Mouse (Mus musculus) forebrain, postnatal 0 days (tissue): ENCODE results near the gene 4932414N04Rik. TPM values are rescaled to one million over a fixed set of nuclear protein-coding genes. Genes with fewer than 3 reads are reported as not detected.

Source experiments
- ATAC-seq: fragments of 200-750 bp; cut with Nextera tagmentation; 2 replicates; pipeline ENCODE4 v1.8.0; 2017; ENCODE audit warnings: mild to moderate bottlenecking, moderate library complexity
- DNase-seq: peaks from one replicate; pipeline ENCODE4 v3.0.0-alpha.2; 2015
- H3K27ac ChIP-seq: fragments of 300-500 bp; sonication (generic); 2 replicates; pipeline ENCODE4 v1.5.1; 2014; ENCODE audit warnings: low read depth, mild to moderate bottlenecking, antibody characterized with exemption, low read length, moderate library complexity, mixed read lengths
- H3K27me3 ChIP-seq: fragments of 300-500 bp; sonication (generic); 2 replicates; pipeline ENCODE4 v1.6.1; 2014; ENCODE audit warnings: mild to moderate bottlenecking, low read length, mixed read lengths; ENCODE audit not compliant: insufficient read depth
- H3K36me3 ChIP-seq: fragments of 300-500 bp; sonication (generic); 2 replicates; pipeline ENCODE4 v1.6.1; 2014; ENCODE audit warnings: mild to moderate bottlenecking, moderate library complexity; ENCODE audit not compliant: insufficient read depth
- H3K4me1 ChIP-seq: fragments of 300-500 bp; sonication (generic); 2 replicates; pipeline ENCODE4 v1.6.1; 2014; ENCODE audit warnings: antibody characterized with exemption; ENCODE audit not compliant: insufficient read depth
- H3K4me2 ChIP-seq: fragments of 300-500 bp; sonication (generic); 2 replicates; pipeline ENCODE4 v1.6.1; 2014; ENCODE audit warnings: low read depth, mild to moderate bottlenecking, moderate library complexity
- H3K4me3 ChIP-seq: fragments of 300-500 bp; sonication (generic); 2 replicates; pipeline ENCODE4 v1.5.1; 2014; ENCODE audit warnings: low read depth, low read length, mixed read lengths
- H3K9ac ChIP-seq: fragments of 300-500 bp; sonication (generic); 2 replicates; pipeline ENCODE4 v1.6.1; 2014; ENCODE audit warnings: mild to moderate bottlenecking
- H3K9me3 ChIP-seq: fragments of 300-500 bp; sonication (generic); 2 replicates; pipeline ENCODE4 v1.6.1; 2016; ENCODE audit warnings: low read length
- CTCF ChIP-seq: sonication (generic); IDR thresholded peaks from 2 replicates; pipeline ENCODE4 v1.5.1; 2016; ENCODE audit warnings: antibody characterized with exemption, control low read depth, low read depth
- WGBS: fragments of 180-500 bp; shearing (Covaris S2); extraction: QIAGEN DNeasy Blood & Tissue Kit; methylation state at CpG from one replicate; pipeline ENCODE4 v1.1.7; 2014; 5-methylcytosine and 5-hydroxymethylcytosine counted together
- polyA plus RNA-seq: library from polyadenylated mRNA; unstranded; fragments of >200 nt; fragmentation: Nextera tagmentation; extraction: Ambion mirVana; gene quantifications from 2 replicates; pipeline ENCODE4 v1.2.1, GENCODE M21; 2015
- total RNA-seq: library from RNA; depleted of rRNA; stranded (reverse); fragments of >200 nt; gene quantifications from 2 replicates; pipeline ENCODE4 v1.2.3, GENCODE M21; 2014; rRNA removed

The 4932414N04Rik gene
- total and polyA plus RNA-seq, 2 experiments from 2014 or later: not detected

GRCm38 (mm10) chr2:68793472-68793871, 137.2 kb downstream of the 4932414N04Rik start:
- Histone ChIP-seq H3K27ac (no peak overlapping the region), H3K4me1 (peaks cover 7% of the 10 kb centered on the region; the same call in 1 of the 2 replicates), H3K4me2 (no peak overlapping the region), H3K36me3 (no peaks in the 10 kb centered on the region), H3K9ac (no peak overlapping the region), H3K4me3 (no peak overlapping the region), H3K9me3 (no peaks in the 10 kb centered on the region), H3K27me3 (no peaks in the 10 kb centered on the region)
- no peak for DNase-seq
- WGBS: 73% methylated on average over 1 of the region's 1 CpGs
- no peak for TF ChIP-seq CTCF
- no peak for ATAC-seq

- Histone ChIP-seq H3K27ac (no peak overlapping the region), H3K4me3 (no peak overlapping the region)
- ATAC-seq: no peak
Measured at GRCm38 (mm10) chr2:68794181-68794580, 137.9 kb downstream of the 4932414N04Rik start.

GRCm38 (mm10) chr2:68794616-68795015, 138.3 kb downstream of the 4932414N04Rik start:
- 9% methylated on average over 9 of the region's 9 CpGs for WGBS
- peak; percentile 71; the same call in 1 of the 2 replicates for ATAC-seq
- no peaks in the 10 kb centered on the region for H3K27me3 ChIP-seq
- no peak overlapping the region for H3K4me3 ChIP-seq
- peak; percentile 48 for DNase-seq
- no peak overlapping the region for H3K9ac ChIP-seq
- H3K36me3 ChIP-seq: no peaks in the 10 kb centered on the region
- peak overlapping the region; percentile 31 for H3K4me2 ChIP-seq
- no peak overlapping the region for H3K27ac ChIP-seq
- H3K9me3 ChIP-seq: no peaks in the 10 kb centered on the region
- H3K4me1 ChIP-seq: peaks cover 7% of the 10 kb centered on the region; the same call in 1 of the 2 replicates
- TF ChIP-seq CTCF: no peak

More at GRCm38 (mm10) chr2:68794181-68794580, 137.9 kb downstream of the 4932414N04Rik start:
- WGBS: 42% methylated on average over 5 of the region's 5 CpGs
- DNase-seq: no peak
- no peak overlapping the region for H3K9ac ChIP-seq
- H3K9me3 ChIP-seq: no peaks in the 10 kb centered on the region
- H3K4me2 ChIP-seq: peak overlapping the region; percentile 31
- H3K27me3 ChIP-seq: no peaks in the 10 kb centered on the region
- H3K36me3 ChIP-seq: no peaks in the 10 kb centered on the region
- no peak for TF ChIP-seq CTCF
- H3K4me1 ChIP-seq: peaks cover 7% of the 10 kb centered on the region; the same call in 1 of the 2 replicates

GRCm38 (mm10) chr2:68796011-68796775, 139.9 kb downstream of the 4932414N04Rik start:
- ATAC-seq (no peak), DNase-seq (no peak)
- Histone ChIP-seq H3K9me3 (no peaks in the 10 kb centered on the region), H3K9ac (no peak overlapping the region), H3K36me3 (no peaks in the 10 kb centered on the region), H3K4me3 (no peak overlapping the region), H3K27me3 (no peaks in the 10 kb centered on the region), H3K27ac (no peak overlapping the region), H3K4me2 (no peak overlapping the region), H3K4me1 (peaks cover 7% of the 10 kb centered on the region; the same call in 1 of the 2 replicates)
- TF ChIP-seq CTCF: no peak
- WGBS: 75% methylated on average over 10 of the region's 10 CpGs

GRCm38 (mm10) chr2:68797106-68797505, 140.8 kb downstream of the 4932414N04Rik start:
- H3K36me3 ChIP-seq: no peaks in the 10 kb centered on the region
- H3K27me3 ChIP-seq: no peaks in the 10 kb centered on the region
- TF ChIP-seq CTCF: no peak
- H3K4me3 ChIP-seq: no peak overlapping the region
- no peak for DNase-seq
- peaks cover 7% of the 10 kb centered on the region; the same call in 1 of the 2 replicates for H3K4me1 ChIP-seq
- H3K9me3 ChIP-seq: no peaks in the 10 kb centered on the region
- H3K27ac ChIP-seq: no peak overlapping the region
- H3K4me2 ChIP-seq: no peak overlapping the region
- WGBS: 83% methylated on average over 4 of the region's 4 CpGs
- no peak overlapping the region for H3K9ac ChIP-seq
- ATAC-seq: 0 out of 2 replicates have a peak, but pooled peaks have one; percentile 34

Other genes with a start within 250 kb of the 4932414N04Rik start
- gene Stk39, start 184.2 kb upstream of the 4932414N04Rik start, total RNA-seq: 25.5 and 27.9 TPM in 2 replicates
- gene Stk39, start 184.2 kb upstream of the 4932414N04Rik start, polyA plus RNA-seq: 15.9 and 23.0 TPM in 2 replicates
- gene 4933409G03Rik, start 74.1 kb upstream of the 4932414N04Rik start, total RNA-seq: not detected in 2 replicates
- gene 4933409G03Rik, start 74.1 kb upstream of the 4932414N04Rik start, polyA plus RNA-seq: not detected in 2 replicates
- gene Cers6, start 205.0 kb downstream of the 4932414N04Rik start, total RNA-seq: 67.8 and 81.7 TPM in 2 replicates
- gene Cers6, start 205.0 kb downstream of the 4932414N04Rik start, polyA plus RNA-seq: 19.6 and 26.7 TPM in 2 replicates